Comparison of ENCODE assay signal across 26 mouse cellular contexts in the genomic region with DNA sequence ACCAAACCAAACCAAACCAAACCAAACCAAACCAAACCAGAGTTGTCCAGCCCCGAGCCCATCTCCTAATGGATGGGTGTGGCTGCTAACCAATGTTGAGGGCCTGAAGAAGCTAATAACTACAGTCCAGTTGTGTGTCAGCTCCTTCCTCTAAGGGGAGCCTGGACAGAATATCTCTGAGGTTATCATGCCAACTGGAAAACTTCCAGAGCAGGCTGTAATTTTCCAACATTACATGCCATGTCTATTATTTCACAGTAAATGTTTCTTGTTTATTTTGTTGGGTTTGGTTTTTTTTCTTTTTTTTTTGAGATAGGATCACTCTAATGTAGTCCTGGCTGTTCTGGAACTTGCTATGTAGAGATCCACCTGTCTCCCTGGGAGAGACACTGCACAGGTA. TPM values are rescaled to one million over a fixed set of nuclear protein-coding genes. Genes with fewer than 3 reads are reported as not detected.
DNase-seq lines count a peak whose midpoint lies in the region; ATAC-seq lines count a peak whose summit lies in the region.
"Had no signal": no experiment of that assay in that cellular context is flagged by ENCODE, and none has a peak within 500 bp of the region (broad histone marks: within the 10 kb centered on the region; RNA-seq: fewer than 3 reads in every experiment).

No protein-coding gene starts in this region.

- DNase-seq in adrenal gland, postnatal 14 days, result peak; percentile 14
- DNase-seq in adrenal gland, adult 18-20 months (ENCODE audit: low spot score in 2 of 2), result no peak
- DNase-seq in kidney, postnatal 14 days, result peak; percentile 33
- DNase-seq in adipocyte (ENCODE audit: low spot score), result peak; percentile 52
- DNase-seq in layer of hippocampus, adult 9-11 months, result no peak
- DNase-seq: adrenal gland, postnatal 25 days; cerebellum, adult 11-12 months; cerebellum, adult 8-10 months; cerebellum, postnatal 10 days; cerebellum, postnatal 36 days; embryo, embryonic 11 days; gastrocnemius, postnatal 10 days; gastrocnemius, postnatal 36 days; kidney, adult 11 months had no signal

- 71% methylated on average over 1 of the region's 1 CpGs for WGBS in kidney, embryonic 16.5 days

- H3K4me3 ChIP-seq in kidney, embryonic 16.5 days (ENCODE audit: low read length), result no peak overlapping the region
- H3K4me3 ChIP-seq: embryonic facial prominence, embryonic 10.5 days; embryonic facial prominence, embryonic 13.5 days; erythroblast, embryonic 14.5 days; forebrain, embryonic 13.5 days; hindbrain, embryonic 10.5 days; hindbrain, embryonic 13.5 days; intestine, embryonic 15.5 days had no signal

- no peak overlapping the region for H3K9ac ChIP-seq in kidney, embryonic 16.5 days (replicated peaks; ENCODE audit: low read length)
- H3K9ac ChIP-seq: embryonic facial prominence, embryonic 13.5 days; forebrain, embryonic 13.5 days; hindbrain, embryonic 13.5 days; intestine, embryonic 15.5 days had no signal

- no peaks in the 10 kb centered on the region for H3K4me1 ChIP-seq in kidney, embryonic 16.5 days (ENCODE audit: insufficient read depth, low read length)
- H3K4me1 ChIP-seq: embryonic facial prominence, embryonic 13.5 days; intestine, embryonic 15.5 days had no signal

- no peak for ATAC-seq in kidney, embryonic 16.5 days (ENCODE audit: low FRiP score, low TSS enrichment)
- ATAC-seq: CD4-positive, CD25-positive, alpha-beta regulatory T cell, adult 4 months; forebrain, embryonic 13.5 days; forebrain, embryonic 16.5 days; hindbrain, embryonic 16.5 days; intestine, embryonic 15.5 days had no signal

- no peak overlapping the region for H3K27ac ChIP-seq in kidney, embryonic 16.5 days (ENCODE audit: low read length)
- H3K27ac ChIP-seq: embryonic facial prominence, embryonic 10.5 days; embryonic facial prominence, embryonic 13.5 days; forebrain, embryonic 13.5 days; hindbrain, embryonic 10.5 days; hindbrain, embryonic 13.5 days; intestine, embryonic 15.5 days had no signal

- H3K27me3 ChIP-seq in kidney, embryonic 16.5 days (ENCODE audit: insufficient read depth, low read length), result no peaks in the 10 kb centered on the region
- H3K27me3 ChIP-seq: embryonic facial prominence, embryonic 13.5 days; forebrain, embryonic 13.5 days; hindbrain, embryonic 13.5 days; intestine, embryonic 15.5 days had no signal

- H3K4me2 ChIP-seq in kidney, embryonic 16.5 days (replicated peaks; ENCODE audit: low read depth, low read length), result no peak overlapping the region
- H3K4me2 ChIP-seq: embryonic facial prominence, embryonic 13.5 days; forebrain, embryonic 13.5 days; heart, embryonic 11.5 days; hindbrain, embryonic 13.5 days; intestine, embryonic 15.5 days had no signal

- no peaks in the 10 kb centered on the region for H3K9me3 ChIP-seq in kidney, embryonic 16.5 days (ENCODE audit: low read length)
- H3K9me3 ChIP-seq: embryonic facial prominence, embryonic 10.5 days; embryonic facial prominence, embryonic 13.5 days; forebrain, embryonic 13.5 days; hindbrain, embryonic 10.5 days; hindbrain, embryonic 13.5 days; intestine, embryonic 15.5 days had no signal

- H3K36me3 ChIP-seq in kidney, embryonic 16.5 days (ENCODE audit: insufficient read depth, low read length), result no peaks in the 10 kb centered on the region
- H3K36me3 ChIP-seq: embryonic facial prominence, embryonic 10.5 days; embryonic facial prominence, embryonic 13.5 days; hindbrain, embryonic 10.5 days; hindbrain, embryonic 13.5 days; intestine, embryonic 15.5 days had no signal

RNA-seq across cellular contexts. Expression of a gene that starts 4.4 kb away (rescaled TPM):
- 39.1 and 40.8 TPM in 2 replicates for total RNA-seq in adrenal gland, postnatal 14 days (2021)
- total RNA-seq in adrenal gland, adult 18-20 months (2021), result 10 to 100 TPM; 28.3 to 33.8 TPM
- polyA plus RNA-seq in kidney, embryonic 16.5 days (2015; fragmentation: Nextera tagmentation; extraction: Ambion mirVana), result 10.3 and 12.1 TPM in 2 replicates

Comparison
In these comparisons a context has a peak if more than half of its experiments do, and no peak if none do; other contexts are left out.
1. DNase-seq: peak in adrenal gland, postnatal 14 days (single experiment), kidney, postnatal 14 days (single experiment) and adipocyte (single experiment); none in adrenal gland, adult 18-20 months (0 of 2) and layer of hippocampus, adult 9-11 months (single experiment).